In genomic region chr4:121040323-121040722, GRCm38 (mm10) we compare ENCODE assay signal across 8 mouse cellular contexts. TPM values are rescaled to one million over a fixed set of nuclear protein-coding genes. Genes with fewer than 3 reads are reported as not detected.
A peak's percentile ranks its signal among the peaks of the same experiment; 100 is the strongest.
DNase-seq lines count a peak whose midpoint lies in the region; ATAC-seq and TF ChIP-seq lines count a peak whose summit lies in the region.

No protein-coding gene starts in this region.

- H3K4me1 ChIP-seq in E14TG2a.4 (replicated peaks; ENCODE audit: low read depth, low read length): peaks cover 62% of the 10 kb centered on the region
- peaks cover 5% of the 10 kb centered on the region; the same call in 1 of the 2 replicates for H3K4me1 ChIP-seq in hindbrain, embryonic 11.5 days (replicated peaks; ENCODE audit: control insufficient read depth, insufficient read depth, low read length)
- H3K4me1 ChIP-seq in megakaryocyte, embryonic 14.5 days: peaks cover 48% of the 10 kb centered on the region

- peak overlapping the region; percentile 80 for H3K4me3 ChIP-seq in E14TG2a.4 (replicated peaks; ENCODE audit: low read length)
- H3K4me3 ChIP-seq in hindbrain, embryonic 11.5 days (ENCODE audit: low read depth, low read length): peak overlapping the region; percentile 41
- H3K4me3 ChIP-seq in megakaryocyte, embryonic 14.5 days (replicated peaks): peak overlapping the region; percentile 85

- TF ChIP-seq CTCF in E14TG2a.4 (conservative IDR thresholded peaks at IDR 0.05; ENCODE audit: low read length): no peak

- H3K27ac ChIP-seq in hindbrain, embryonic 11.5 days (ENCODE audit: low read depth, low read length): peak overlapping the region; percentile 59; the same call in 1 of the 2 replicates

- H3K27me3 ChIP-seq in E14TG2a.4 (ENCODE audit: insufficient read depth, low read length): peaks cover 31% of the 10 kb centered on the region
- H3K27me3 ChIP-seq in hindbrain, embryonic 11.5 days (ENCODE audit: control insufficient read depth, insufficient read depth, low read length): peaks cover 9% of the 10 kb centered on the region; the same call in 1 of the 2 replicates
- H3K27me3 ChIP-seq in megakaryocyte, embryonic 14.5 days (replicated peaks): peaks cover 69% of the 10 kb centered on the region

- H3K36me3 ChIP-seq in E14TG2a.4 (ENCODE audit: insufficient read depth, low read length): peaks cover 8% of the 10 kb centered on the region
- no peaks in the 10 kb centered on the region for H3K36me3 ChIP-seq in hindbrain, embryonic 11.5 days (ENCODE audit: control insufficient read depth, insufficient read depth, low read length)
- H3K36me3 ChIP-seq in megakaryocyte, embryonic 14.5 days (replicated peaks; ENCODE audit: low read length): no peaks in the 10 kb centered on the region

- peak; percentile 18 for DNase-seq in cerebellum, adult 9-11 months
- DNase-seq in cerebellum, postnatal 4 days (ENCODE audit: low spot score in 2 of 2): no peak
- DNase-seq in hindbrain, embryonic 11.5 days (ENCODE audit: low spot score): peak; percentile 23
- DNase-seq in B cell, adult 2 months: no peak
- DNase-seq in adrenal gland, postnatal 4 days (ENCODE audit: low spot score in 2 of 2): no peak
- DNase-seq in embryo, embryonic 9.5 days (ENCODE audit: extremely low spot score): no peak

- H3K9ac ChIP-seq in hindbrain, embryonic 11.5 days (ENCODE audit: low read depth, low read length): peak overlapping the region; percentile 56

- no peak; the same call in 1 of the 2 replicates for ATAC-seq in hindbrain, embryonic 11.5 days (ENCODE audit: low FRiP score)

- H3K9me3 ChIP-seq in E14TG2a.4 (ENCODE audit: low read length): no peaks in the 10 kb centered on the region
- H3K9me3 ChIP-seq in hindbrain, embryonic 11.5 days (ENCODE audit: control insufficient read depth, low read length): no peaks in the 10 kb centered on the region
- H3K9me3 ChIP-seq in megakaryocyte, embryonic 14.5 days: peaks cover 5% of the 10 kb centered on the region

- H3K4me2 ChIP-seq in hindbrain, embryonic 11.5 days (replicated peaks; ENCODE audit: low read depth, low read length): peak overlapping the region; percentile 67

- WGBS in hindbrain, embryonic 11.5 days: 65% methylated on average over 14 of the region's 14 CpGs

RNA-seq across cellular contexts. Expression of gene Col9a2, which starts 1.1 kb away (rescaled TPM):
- 5.1 and 7.9 TPM in 2 replicates for polyA plus RNA-seq in hindbrain, embryonic 11.5 days (2014; fragmentation: Nextera tagmentation; extraction: Ambion mirVana)
- 0.03 TPM in 1 of 2 replicates, not detected in the other for polyA plus RNA-seq in megakaryocyte, embryonic 14.5 days (2012; ENCODE audit: insufficient read depth, low replicate concordance)
- total RNA-seq in adrenal gland, postnatal 4 days (2021): 1 to 10 TPM; 3.7 to 4.8 TPM

RNA-seq across cellular contexts. Expression of gene Smap2, which starts 23.3 kb away (rescaled TPM):
- 20.4 and 21.9 TPM in 2 replicates for polyA plus RNA-seq in hindbrain, embryonic 11.5 days (2014; fragmentation: Nextera tagmentation; extraction: Ambion mirVana)
- polyA plus RNA-seq in megakaryocyte, embryonic 14.5 days (2012; ENCODE audit: insufficient read depth, low replicate concordance): 28.0 and 35.0 TPM in 2 replicates
- total RNA-seq in adrenal gland, postnatal 4 days (2021): 10 to 100 TPM; 39.4 to 41.5 TPM

RNA-seq across cellular contexts. Expression of gene Zmpste24, which starts 57.7 kb away (rescaled TPM):
- 24.3 and 28.2 TPM in 2 replicates for polyA plus RNA-seq in hindbrain, embryonic 11.5 days (2014; fragmentation: Nextera tagmentation; extraction: Ambion mirVana)
- polyA plus RNA-seq in megakaryocyte, embryonic 14.5 days (2012; ENCODE audit: insufficient read depth, low replicate concordance): 2.6 TPM in 1 of 2 replicates, not detected in the other
- total RNA-seq in adrenal gland, postnatal 4 days (2021): 10 to 100 TPM; 42.6 to 43.1 TPM

Comparison
In these comparisons a context has a peak if more than half of its experiments do, and no peak if none do; other contexts are left out.
1. DNase-seq: peak in cerebellum, adult 9-11 months (single experiment) and hindbrain, embryonic 11.5 days (single experiment); none in cerebellum, postnatal 4 days (0 of 2), B cell, adult 2 months (0 of 2), adrenal gland, postnatal 4 days (0 of 2) and embryo, embryonic 9.5 days (single experiment).
2. Peak in every context shown above with its lines, with median percentiles within 50 percentile points of each other: H3K4me3 ChIP-seq.